Comparison of ENCODE assay signal across 10 mouse cellular contexts in genomic region chr4:142588418-142589083, GRCm38 (mm10).
A peak's percentile ranks its signal among the peaks of the same experiment; 100 is the strongest.
DNase-seq lines count a peak whose midpoint lies in the region; ATAC-seq lines count a peak whose summit lies in the region.
"Had no signal": no experiment of that assay in that cellular context is flagged by ENCODE, and none has a peak within 500 bp of the region (broad histone marks: within the 10 kb centered on the region; RNA-seq: fewer than 3 reads in every experiment).

No protein-coding gene starts in this region.

- peak overlapping the region; percentile 48 for H3K27ac ChIP-seq in forebrain, embryonic 14.5 days (ENCODE audit: low read depth, low read length)
- H3K27ac ChIP-seq in neural tube, embryonic 12.5 days, result 0 out of 2 replicates have a peak overlapping the region, but pooled peaks have one; percentile 42
- no peak overlapping the region for H3K27ac ChIP-seq in heart, embryonic 12.5 days (ENCODE audit: poor library complexity, severe bottlenecking)

- H3K4me1 ChIP-seq in forebrain, embryonic 14.5 days (ENCODE audit: control insufficient read depth, insufficient read depth, low read length), result peaks cover 5% of the 10 kb centered on the region
- H3K4me1 ChIP-seq in neural tube, embryonic 12.5 days, result peaks cover 4% of the 10 kb centered on the region
- H3K4me1 ChIP-seq in heart, embryonic 12.5 days (replicated peaks), result no peaks in the 10 kb centered on the region

- no peaks in the 10 kb centered on the region for H3K27me3 ChIP-seq in forebrain, embryonic 14.5 days (replicated peaks; ENCODE audit: control insufficient read depth, insufficient read depth, low read length)
- H3K27me3 ChIP-seq in neural tube, embryonic 12.5 days (replicated peaks), result no peaks in the 10 kb centered on the region
- H3K27me3 ChIP-seq in heart, embryonic 12.5 days (replicated peaks), result peaks cover 12% of the 10 kb centered on the region; the same call in 1 of the 2 replicates

- DNase-seq in kidney, adult 11 months, result peak; percentile 7
- DNase-seq in kidney, postnatal 14 days, result no peak
- DNase-seq in forebrain, embryonic 14.5 days (ENCODE audit: low spot score), result peak; percentile 41
- peak; percentile 25 to 51 for DNase-seq in kidney, postnatal 4 days
- DNase-seq in thymus, postnatal 10 days (ENCODE audit: low spot score in 2 of 2), result no peak
- DNase-seq in adrenal gland, adult 2 months, result no peak
- DNase-seq: gastrocnemius, postnatal 36 days; thymus, postnatal 14 days had no signal

- H3K9ac ChIP-seq in forebrain, embryonic 14.5 days (ENCODE audit: low read length), result peak overlapping the region; percentile 18; the same call in 1 of the 2 replicates
- no peak overlapping the region for H3K9ac ChIP-seq in neural tube, embryonic 12.5 days
- no peak overlapping the region for H3K9ac ChIP-seq in heart, embryonic 12.5 days

- no peaks in the 10 kb centered on the region for H3K9me3 ChIP-seq in forebrain, embryonic 14.5 days (replicated peaks; ENCODE audit: control insufficient read depth, low read length)
- H3K9me3 ChIP-seq in neural tube, embryonic 12.5 days, result no peaks in the 10 kb centered on the region
- no peaks in the 10 kb centered on the region for H3K9me3 ChIP-seq in heart, embryonic 12.5 days (replicated peaks)

- no peaks in the 10 kb centered on the region for H3K36me3 ChIP-seq in forebrain, embryonic 14.5 days (ENCODE audit: control insufficient read depth, insufficient read depth, low read length)
- H3K36me3 ChIP-seq in neural tube, embryonic 12.5 days, result no peaks in the 10 kb centered on the region
- no peaks in the 10 kb centered on the region for H3K36me3 ChIP-seq in heart, embryonic 12.5 days

- peak overlapping the region; percentile 23; the same call in 1 of the 2 replicates for H3K4me2 ChIP-seq in forebrain, embryonic 14.5 days (ENCODE audit: low read length)
- H3K4me2 ChIP-seq in neural tube, embryonic 12.5 days (replicated peaks), result peak overlapping the region; percentile 37
- no peak overlapping the region for H3K4me2 ChIP-seq in heart, embryonic 12.5 days

- WGBS in forebrain, embryonic 14.5 days, result 57% methylated on average over 24 of the region's 24 CpGs
- 57% methylated on average over 24 of the region's 24 CpGs for WGBS in neural tube, embryonic 12.5 days
- WGBS in heart, embryonic 12.5 days, result 76% methylated on average over 24 of the region's 24 CpGs

- ATAC-seq in forebrain, embryonic 14.5 days, result peak; percentile 57; the same call in 1 of the 2 replicates
- peak; percentile 78 for ATAC-seq in neural tube, embryonic 12.5 days (ENCODE audit: low FRiP score, low read depth)
- ATAC-seq in heart, embryonic 12.5 days (ENCODE audit: insufficient number of reproducible peaks, low FRiP score), result no peak

- H3K4me3 ChIP-seq in forebrain, embryonic 14.5 days (ENCODE audit: low read depth, low read length), result no peak overlapping the region
- H3K4me3 ChIP-seq in neural tube, embryonic 12.5 days, result no peak overlapping the region
- no peak overlapping the region for H3K4me3 ChIP-seq in heart, embryonic 12.5 days

Comparison
In these comparisons a context has a peak if more than half of its experiments do, and no peak if none do; other contexts are left out.
1. DNase-seq: peak in kidney, adult 11 months (single experiment), forebrain, embryonic 14.5 days (single experiment) and kidney, postnatal 4 days (2 of 2); none in kidney, postnatal 14 days (single experiment), thymus, postnatal 10 days (0 of 2) and adrenal gland, adult 2 months (single experiment).